Mouse (Mus musculus): ENCODE results near the gene Hyal3. TPM values are rescaled to one million over a fixed set of nuclear protein-coding genes. Genes with fewer than 3 reads are reported as not detected.

Gene Hyal3
- polyA plus RNA-seq, 1 experiment from 2014 or later: 1.7 TPM

GRCm38 (mm10) chr9:107551890-107552355 is 28.7 kb upstream of the Hyal3 start:
- H3K4me3 ChIP-seq (ENCODE audit: low read depth, low read length): peak overlapping the region; percentile 42
- no peak for ATAC-seq
- no peaks in the 10 kb centered on the region for H3K27me3 ChIP-seq (replicated peaks; ENCODE audit: insufficient read depth, low read length)
- peak overlapping the region; percentile 39; the same call in 1 of the 2 replicates for H3K9ac ChIP-seq (replicated peaks; ENCODE audit: low read depth)
- no peaks in the 10 kb centered on the region for H3K36me3 ChIP-seq (ENCODE audit: insufficient read depth, low read length)
- peaks cover 38% of the 10 kb centered on the region for H3K4me1 ChIP-seq (ENCODE audit: insufficient read depth, low read depth, low read length)
- H3K4me2 ChIP-seq (replicated peaks; ENCODE audit: low read depth, low read length): peak overlapping the region; percentile 68
- DNase-seq (ENCODE audit: low spot score): no peak
- H3K9me3 ChIP-seq (ENCODE audit: low read length): no peaks in the 10 kb centered on the region
- no peak for TF ChIP-seq CTCF (IDR thresholded peaks at IDR 0.05)
- WGBS: 5% methylated on average over 8 of the region's 8 CpGs
- 0 out of 2 replicates have a peak overlapping the region, but pooled peaks have one; percentile 26 for H3K27ac ChIP-seq (ENCODE audit: low read length)

DNA sequence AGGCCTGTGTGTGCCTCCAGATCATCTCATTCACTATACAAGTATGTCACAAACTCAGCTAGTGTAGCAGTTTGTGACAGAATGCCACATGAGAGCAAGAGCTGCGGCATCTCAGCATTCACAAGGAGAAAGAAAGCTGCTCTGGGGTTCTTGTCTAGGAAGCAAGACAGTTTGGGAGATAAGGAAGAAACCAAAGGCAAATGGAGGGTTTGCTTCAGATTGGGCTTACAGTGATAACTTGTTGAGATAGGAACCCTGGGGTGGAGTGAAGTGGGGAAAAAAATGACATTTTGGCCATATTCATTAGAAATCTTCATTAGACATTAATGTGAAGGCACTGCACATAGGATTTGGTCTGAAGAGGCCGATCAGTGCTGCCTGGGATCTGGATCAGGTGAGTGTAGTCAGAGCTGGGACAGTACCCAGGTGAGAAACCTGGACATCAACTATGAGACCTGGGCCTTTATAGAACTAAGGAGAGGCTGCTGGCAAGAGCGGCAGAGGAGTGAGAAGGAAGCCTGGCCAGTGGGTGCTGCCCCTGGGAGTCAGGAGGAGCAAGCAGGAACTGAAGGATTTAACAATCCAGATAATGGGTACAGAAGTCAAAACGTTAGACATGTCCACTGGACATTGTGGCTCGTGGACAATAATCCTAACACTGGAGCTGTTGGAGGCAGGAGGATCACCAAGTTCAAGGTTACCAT is 27.8 kb upstream of the Hyal3 start:
- Histone ChIP-seq H3K9ac (replicated peaks; ENCODE audit: low read depth) (no peak overlapping the region), H3K4me2 (replicated peaks; ENCODE audit: low read depth, low read length) (peak overlapping the region; percentile 78), H3K4me3 (ENCODE audit: low read depth, low read length) (no peak overlapping the region), H3K4me1 (ENCODE audit: insufficient read depth, low read depth, low read length) (peaks cover 36% of the 10 kb centered on the region), H3K9me3 (ENCODE audit: low read length) (no peaks in the 10 kb centered on the region), H3K27me3 (replicated peaks; ENCODE audit: insufficient read depth, low read length) (no peaks in the 10 kb centered on the region), H3K27ac (ENCODE audit: low read length) (peak overlapping the region; percentile 82; the same call in 1 of the 2 replicates), H3K36me3 (ENCODE audit: insufficient read depth, low read length) (peaks cover 9% of the 10 kb centered on the region; the same call in 1 of the 2 replicates)
- ATAC-seq (no peak), DNase-seq (ENCODE audit: low spot score) (no peak)
- WGBS: 75% methylated on average over 5 of the region's 5 CpGs
- TF ChIP-seq EP300 (IDR thresholded peaks at IDR 0.05) (no peak), CTCF (IDR thresholded peaks at IDR 0.05) (no peak)

DNA sequence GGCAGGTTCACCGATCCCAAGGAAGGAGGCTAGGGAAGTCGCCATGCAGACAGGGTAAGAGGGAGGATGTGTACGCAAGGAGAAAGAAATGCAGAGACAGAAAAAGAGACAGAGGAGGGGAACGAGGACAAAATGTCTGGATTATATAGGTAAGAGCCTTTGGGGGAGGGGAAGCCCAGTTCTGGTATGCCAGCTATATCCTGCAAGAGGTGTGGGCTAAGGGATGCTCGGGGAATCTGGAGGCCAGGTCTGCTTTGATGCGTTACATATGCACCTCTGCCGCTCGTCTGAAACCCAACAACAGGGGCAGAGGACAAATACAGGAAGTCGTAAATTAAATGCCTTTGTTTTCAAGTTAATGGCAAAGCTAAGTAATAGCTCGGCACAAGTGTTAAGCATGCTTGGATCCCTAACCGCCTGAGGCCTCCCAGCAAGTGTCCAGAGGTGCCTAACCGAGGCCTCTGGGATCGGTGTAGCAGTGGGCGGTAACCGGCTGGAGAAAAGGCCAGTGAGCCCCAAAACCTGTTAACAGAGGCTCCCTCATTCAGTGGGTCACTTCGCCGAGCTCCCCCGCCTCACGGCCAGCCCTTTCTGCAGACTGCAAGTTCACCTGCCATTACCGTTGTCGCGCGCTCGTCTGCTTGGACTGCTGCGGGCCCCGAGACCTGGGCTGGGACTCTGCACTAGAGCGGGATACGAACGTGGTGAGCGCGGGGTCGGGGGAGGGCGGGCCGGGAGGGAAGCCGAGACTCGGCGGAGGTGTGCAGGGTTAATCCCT is 26.9 kb upstream of the Hyal3 start:
- H3K36me3 ChIP-seq (ENCODE audit: insufficient read depth, low read length): peaks cover 18% of the 10 kb centered on the region; the same call in 1 of the 2 replicates
- peak overlapping the region; percentile 79 for H3K4me3 ChIP-seq (ENCODE audit: low read depth, low read length)
- ATAC-seq (peak; percentile 14), DNase-seq (ENCODE audit: low spot score) (no peak)
- H3K27me3 ChIP-seq (replicated peaks; ENCODE audit: insufficient read depth, low read length): no peaks in the 10 kb centered on the region
- WGBS: 5% methylated on average over 36 of the region's 37 CpGs
- H3K4me1 ChIP-seq (ENCODE audit: insufficient read depth, low read depth, low read length): peaks cover 36% of the 10 kb centered on the region
- H3K9me3 ChIP-seq (ENCODE audit: low read length): no peaks in the 10 kb centered on the region
- TF ChIP-seq EP300 (IDR thresholded peaks at IDR 0.05) (no peak), CTCF (IDR thresholded peaks at IDR 0.05) (no peak)
- peak overlapping the region; percentile 82 for H3K27ac ChIP-seq (ENCODE audit: low read length)
- peak overlapping the region; percentile 78 for H3K4me2 ChIP-seq (replicated peaks; ENCODE audit: low read depth, low read length)
- peak overlapping the region; percentile 23; the same call in 1 of the 2 replicates for H3K9ac ChIP-seq (replicated peaks; ENCODE audit: low read depth)

DNA sequence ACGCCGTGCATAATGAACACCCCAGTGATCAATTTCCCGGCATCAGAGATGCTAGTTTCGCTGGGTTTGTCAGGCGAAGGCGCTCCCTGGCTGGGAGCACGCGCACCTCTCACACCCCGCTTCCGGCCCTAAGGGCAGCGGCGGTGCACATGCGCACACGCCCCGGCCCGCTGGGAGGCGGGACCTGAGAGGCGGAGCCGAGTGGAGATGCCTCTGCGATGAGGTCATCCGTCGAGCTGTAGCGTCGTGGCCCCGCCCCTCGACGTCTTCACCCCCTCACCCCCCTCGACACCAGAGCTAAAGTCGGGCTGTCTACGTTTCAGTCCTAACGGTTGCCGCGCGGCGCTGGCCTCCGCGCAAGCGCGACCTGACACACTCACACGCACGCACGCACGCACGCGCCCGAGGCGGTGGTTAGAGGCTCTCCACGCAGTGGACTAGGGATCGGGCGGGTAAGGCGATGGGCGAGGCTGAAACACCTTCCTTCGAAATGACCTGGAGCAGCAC is 26.2 kb upstream of the Hyal3 start:
- no peaks in the 10 kb centered on the region for H3K9me3 ChIP-seq (ENCODE audit: low read length)
- H3K9ac ChIP-seq (replicated peaks; ENCODE audit: low read depth): peak overlapping the region; percentile 72
- 3% methylated on average over 50 of the region's 53 CpGs for WGBS
- TF ChIP-seq CTCF (IDR thresholded peaks at IDR 0.05): peak; percentile 44; the same call in 1 of the 2 replicates
- TF ChIP-seq EP300 (IDR thresholded peaks at IDR 0.05): no peak; the same call in 1 of the 2 replicates
- peak overlapping the region; percentile 99 for H3K27ac ChIP-seq (ENCODE audit: low read length)
- peak; percentile 99 for DNase-seq (ENCODE audit: low spot score)
- peaks cover 36% of the 10 kb centered on the region for H3K4me1 ChIP-seq (ENCODE audit: insufficient read depth, low read depth, low read length)
- no peaks in the 10 kb centered on the region for H3K27me3 ChIP-seq (replicated peaks; ENCODE audit: insufficient read depth, low read length)
- H3K36me3 ChIP-seq (ENCODE audit: insufficient read depth, low read length): peaks cover 24% of the 10 kb centered on the region; the same call in 1 of the 2 replicates
- peak; percentile 90 for ATAC-seq
- H3K4me2 ChIP-seq (replicated peaks; ENCODE audit: low read depth, low read length): peak overlapping the region; percentile 78
- H3K4me3 ChIP-seq (ENCODE audit: low read depth, low read length): peak overlapping the region; percentile 79

DNA sequence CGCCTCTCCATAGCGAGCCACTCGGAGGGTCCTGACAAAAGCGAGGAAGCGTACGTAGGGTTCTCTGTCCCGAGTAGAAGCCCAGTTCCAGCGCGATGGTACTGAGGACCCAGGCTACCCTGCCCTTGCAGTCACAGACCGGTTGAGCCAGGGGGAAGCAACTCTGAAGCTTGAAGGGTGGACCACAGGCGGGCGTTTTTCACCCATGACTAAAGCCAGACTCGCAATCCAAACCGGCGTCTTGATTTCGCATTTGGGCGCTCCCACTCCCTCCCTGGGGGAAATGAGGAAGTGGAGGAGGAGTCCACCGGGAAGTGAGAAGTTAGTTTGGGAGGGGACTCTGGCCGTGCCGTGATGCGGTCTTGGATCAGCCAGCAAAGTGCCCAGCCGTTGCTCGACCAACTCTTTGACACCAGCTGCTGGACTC is 25.6 kb upstream of the Hyal3 start:
- Histone ChIP-seq H3K4me1 (ENCODE audit: insufficient read depth, low read depth, low read length) (peaks cover 36% of the 10 kb centered on the region), H3K9me3 (ENCODE audit: low read length) (no peaks in the 10 kb centered on the region), H3K27me3 (replicated peaks; ENCODE audit: insufficient read depth, low read length) (no peaks in the 10 kb centered on the region), H3K4me3 (ENCODE audit: low read depth, low read length) (peak overlapping the region; percentile 79), H3K9ac (replicated peaks; ENCODE audit: low read depth) (peak overlapping the region; percentile 72), H3K27ac (ENCODE audit: low read length) (peak overlapping the region; percentile 99), H3K36me3 (ENCODE audit: insufficient read depth, low read length) (peaks cover 30% of the 10 kb centered on the region; the same call in 1 of the 2 replicates), H3K4me2 (replicated peaks; ENCODE audit: low read depth, low read length) (peak overlapping the region; percentile 78)
- TF ChIP-seq CTCF (IDR thresholded peaks at IDR 0.05) (0 out of 2 replicates have a peak, but pooled peaks have one; percentile 24), EP300 (IDR thresholded peaks at IDR 0.05) (0 out of 2 replicates have a peak, but pooled peaks have one; percentile 17)
- DNase-seq (ENCODE audit: low spot score): peak; percentile 96
- peak; percentile 29 for ATAC-seq
- under 1% methylated on average over 22 of the region's 23 CpGs for WGBS

GRCm38 (mm10) chr9:107555701-107556100 is 24.9 kb upstream of the Hyal3 start:
- H3K4me1 ChIP-seq (ENCODE audit: insufficient read depth, low read depth, low read length): peaks cover 36% of the 10 kb centered on the region
- no peak for TF ChIP-seq CTCF (IDR thresholded peaks at IDR 0.05)
- TF ChIP-seq EP300 (IDR thresholded peaks at IDR 0.05): no peak
- no peak for DNase-seq (ENCODE audit: low spot score)
- 30% methylated on average over 2 of the region's 2 CpGs for WGBS
- peaks cover 34% of the 10 kb centered on the region; the same call in 1 of the 2 replicates for H3K36me3 ChIP-seq (ENCODE audit: insufficient read depth, low read length)
- peak overlapping the region; percentile 79 for H3K4me3 ChIP-seq (ENCODE audit: low read depth, low read length)
- no peak for ATAC-seq
- H3K9ac ChIP-seq (replicated peaks; ENCODE audit: low read depth): peak overlapping the region; percentile 72
- no peaks in the 10 kb centered on the region for H3K27me3 ChIP-seq (replicated peaks; ENCODE audit: insufficient read depth, low read length)
- H3K27ac ChIP-seq (ENCODE audit: low read length): peak overlapping the region; percentile 99
- H3K9me3 ChIP-seq (ENCODE audit: low read length): no peaks in the 10 kb centered on the region
- peak overlapping the region; percentile 78 for H3K4me2 ChIP-seq (replicated peaks; ENCODE audit: low read depth, low read length)

Data from lung, postnatal 0 days (tissue).